Mouse (Mus musculus): ENCODE measurements around the gene Celf5. TPM values are rescaled to one million over a fixed set of nuclear protein-coding genes. Genes with fewer than 3 reads are reported as not detected.

Gene Celf5
- total and polyA plus RNA-seq, 3 experiments, result 0.08 to 0.38 TPM; not detected in 1

GRCm38 (mm10) chr10:81456983-81457563 is 25.4 kb downstream of the Celf5 start:
- Histone ChIP-seq H3K9me3 (replicated peaks; ENCODE audit: insufficient read depth, low read length) (no peaks in the 10 kb centered on the region), H3K9ac (ENCODE audit: control insufficient read depth, low read depth, low read length, poor library complexity, severe bottlenecking) (no peak overlapping the region), H3K36me3 (ENCODE audit: control insufficient read depth in 1 of 2, insufficient read depth in 2 of 2, low read length in 2 of 2) (peaks cover 0 to 3% of the 10 kb centered on the region in 2 experiments; a peak in 2 of 4 replicates), H3K27me3 (ENCODE audit: control insufficient read depth in 1 of 2, insufficient read depth in 2 of 2, low read length in 2 of 2) (peaks cover 0 to 2% of the 10 kb centered on the region in 2 experiments; a peak in 2 of 4 replicates), H3K79me2 (ENCODE audit: control insufficient read depth, insufficient read depth, low read length, poor library complexity) (no peaks in the 10 kb centered on the region), H3K4me1 (ENCODE audit: control insufficient read depth in 1 of 2, insufficient read depth in 2 of 2, low read length in 2 of 2) (peaks cover 3 to 19% of the 10 kb centered on the region in 2 experiments), H3K4me3 (ENCODE audit: control insufficient read depth in 1 of 2, insufficient read depth in 1 of 2, low read depth in 2 of 2, low read length in 2 of 2) (no peak overlapping the region), H3K27ac (ENCODE audit: control insufficient read depth, low read depth, low read length) (no peak overlapping the region)
- peak; percentile 56 for DNase-seq (ENCODE audit: low read depth, low spot score)
- TF ChIP-seq EP300 (IDR thresholded peaks at IDR 0.05; ENCODE audit: low read depth in 1 of 2, low read length in 2 of 2) (peak in 1 of 2 experiments; percentile 43; a peak in 1 of 4 replicates), BHLHE40 (IDR thresholded peaks at IDR 0.05; ENCODE audit: borderline replicate concordance, low read depth, low read length) (no peak), POLR2AphosphoS5 (IDR thresholded peaks at IDR 0.05; ENCODE audit: borderline replicate concordance, low read depth, low read length) (no peak), MAZ (IDR thresholded peaks at IDR 0.05; ENCODE audit: low read depth, low read length) (0 out of 2 replicates have a peak, but pooled peaks have one; percentile 29), TBP (IDR thresholded peaks at IDR 0.05; ENCODE audit: low read depth, low read length) (no peak), ZMIZ1 (IDR thresholded peaks at IDR 0.05; ENCODE audit: low read depth, low read length) (no peak), USF2 (IDR thresholded peaks at IDR 0.05; ENCODE audit: borderline replicate concordance in 1 of 2, insufficient read depth in 1 of 2, low read depth in 1 of 2, low read length in 2 of 2) (no peak)

GRCm38 (mm10) chr10:81455181-81455895 is 27.2 kb downstream of the Celf5 start, which contains the start of gene Nfic:
Gene Nfic (minus strand): TSS chr10:81455635.
- H3K27me3 ChIP-seq (ENCODE audit: control insufficient read depth in 1 of 2, insufficient read depth in 2 of 2, low read length in 2 of 2), result peaks cover 0 to 3% of the 10 kb centered on the region in 2 experiments; a peak in 2 of 4 replicates
- no peaks in the 10 kb centered on the region for H3K79me2 ChIP-seq (ENCODE audit: control insufficient read depth, insufficient read depth, low read length, poor library complexity)
- no peaks in the 10 kb centered on the region; a peak in 1 of 4 replicates for H3K36me3 ChIP-seq (ENCODE audit: control insufficient read depth in 1 of 2, insufficient read depth in 2 of 2, low read length in 2 of 2)
- no peaks in the 10 kb centered on the region for H3K9me3 ChIP-seq (replicated peaks; ENCODE audit: insufficient read depth, low read length)
- no peak for TF ChIP-seq GABPA (IDR thresholded peaks at IDR 0.05; ENCODE audit: low read depth, low read length)
- no peak for TF ChIP-seq EP300 (IDR thresholded peaks at IDR 0.05; ENCODE audit: low read depth in 1 of 2, low read length in 2 of 2)
- TF ChIP-seq SMC3 (IDR thresholded peaks at IDR 0.05; ENCODE audit: low read depth, low read length), result no peak
- TF ChIP-seq CHD1 (IDR thresholded peaks at IDR 0.05; ENCODE audit: low read depth, low read length), result no peak
- no peak for TF ChIP-seq CTCF (IDR thresholded peaks at IDR 0.05 in 2 of 3, conservative IDR thresholded peaks at IDR 0.05 in 1 of 3; ENCODE audit: control insufficient read depth in 1 of 3, insufficient read depth in 1 of 3, low read depth in 2 of 3, low read length in 3 of 3, poor library complexity in 1 of 3, severe bottlenecking in 1 of 3)
- no peak for TF ChIP-seq TCF12 (IDR thresholded peaks at IDR 0.05; ENCODE audit: low read depth, low read length)
- TF ChIP-seq MYB (IDR thresholded peaks at IDR 0.05; ENCODE audit: low read depth, low read length), result no peak
- TF ChIP-seq RCOR1 (IDR thresholded peaks at IDR 0.05; ENCODE audit: low read depth, low read length), result no peak
- TF ChIP-seq E2F4 (IDR thresholded peaks at IDR 0.05; ENCODE audit: borderline replicate concordance, low read depth, low read length), result no peak
- no peak for TF ChIP-seq GATA1 (IDR thresholded peaks at IDR 0.05; ENCODE audit: low read depth, low read length)
- TF ChIP-seq ETS1 (IDR thresholded peaks at IDR 0.05; ENCODE audit: low read depth, low read length), result no peak
- no peak for TF ChIP-seq NRF1 (IDR thresholded peaks at IDR 0.05; ENCODE audit: insufficient read depth, low read depth, low read length, poor library complexity, severe bottlenecking)
- no peak for TF ChIP-seq HCFC1 (IDR thresholded peaks at IDR 0.05; ENCODE audit: low read depth, low read length)
- no peak for TF ChIP-seq ZC3H11A (IDR thresholded peaks at IDR 0.05; ENCODE audit: low read depth, low read length)
- no peak for TF ChIP-seq USF1 (IDR thresholded peaks at IDR 0.05; ENCODE audit: low read depth, low read length)
- TF ChIP-seq TBP (IDR thresholded peaks at IDR 0.05; ENCODE audit: low read depth, low read length), result no peak
- no peak for TF ChIP-seq SIN3A (IDR thresholded peaks at IDR 0.05; ENCODE audit: low read length)
- TF ChIP-seq ZMIZ1 (IDR thresholded peaks at IDR 0.05; ENCODE audit: low read depth, low read length), result no peak
- DNase-seq (ENCODE audit: low read depth, low spot score), result no peak
- H3K9ac ChIP-seq (ENCODE audit: control insufficient read depth, low read depth, low read length, poor library complexity, severe bottlenecking), result no peak within 1 kb of the TSS
- no peak within 1 kb of the TSS for H3K27ac ChIP-seq (ENCODE audit: control insufficient read depth, low read depth, low read length)
- no peak within 1 kb of the TSS for H3K4me3 ChIP-seq (ENCODE audit: control insufficient read depth in 1 of 2, insufficient read depth in 1 of 2, low read depth in 2 of 2, low read length in 2 of 2)
- peaks cover 0 to 10% of the 10 kb centered on the region in 2 experiments; a peak in 3 of 4 replicates for H3K4me1 ChIP-seq (ENCODE audit: control insufficient read depth in 1 of 2, insufficient read depth in 2 of 2, low read length in 2 of 2)
